Mouse (Mus musculus): ENCODE measurements around the gene Gorasp1.

DNA sequence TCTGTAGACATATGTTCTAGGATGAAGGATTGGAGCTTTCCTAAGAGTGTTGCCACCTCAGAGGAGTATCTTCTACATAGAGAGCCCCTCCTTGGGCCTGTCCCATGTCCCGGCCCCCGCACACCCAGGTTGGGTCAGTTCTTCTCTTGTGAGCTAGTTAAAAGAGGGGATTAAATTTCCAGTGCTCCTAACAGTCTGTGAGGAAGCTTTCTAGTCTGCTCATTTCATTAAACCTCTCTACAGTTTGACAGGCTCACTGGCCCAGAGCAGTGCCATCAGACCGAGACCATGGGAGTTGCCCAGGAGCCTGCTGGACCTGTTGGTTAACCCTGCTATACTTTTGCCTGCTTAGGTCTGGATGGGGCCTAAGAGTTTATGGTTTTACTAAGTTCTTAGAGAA, 28.7 kb downstream of the Gorasp1 start:
- TF ChIP-seq CTCF (IDR thresholded peaks at IDR 0.05; ENCODE audit: low read depth, low read length) (no peak), TAL1 (conservative IDR thresholded peaks at IDR 0.05; ENCODE audit: low read depth, low read length) (no peak)
